Mouse (Mus musculus) megakaryocyte, embryonic 14.5 days (primary cell): ENCODE measurements around the gene Wdr83os.

Experiments used
- FLI1 ChIP-seq: IDR thresholded peaks from 2 replicates; pipeline ENCODE4 v1.6.1; 2012; ENCODE audit warnings: low read length, inconsistent platforms, mixed read lengths
- GATA1 ChIP-seq: IDR thresholded peaks from 3 replicates; pipeline ENCODE4 v1.6.1; 2012; ENCODE audit warnings: mixed read lengths, low read length, inconsistent platforms, borderline replicate concordance

DNA sequence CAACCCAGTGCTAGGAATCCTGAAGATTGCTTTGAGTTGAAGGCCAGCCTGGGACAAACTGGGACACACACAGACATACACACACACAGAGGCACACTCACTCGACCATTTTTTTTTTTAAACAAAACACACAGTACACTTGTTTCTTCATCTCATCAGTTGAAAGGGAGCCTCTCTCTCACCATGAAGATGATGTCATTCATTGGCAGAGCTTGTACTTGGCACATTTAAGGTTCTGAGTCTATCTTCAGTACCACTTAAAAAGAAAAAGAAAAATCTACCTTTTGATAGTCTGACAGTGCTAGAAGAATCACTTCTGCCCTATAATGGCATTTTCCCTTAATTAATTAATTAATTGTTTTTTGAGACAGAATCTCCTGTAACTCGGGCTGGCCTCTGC lies 8.2 kb downstream of the Wdr83os start:
- TF ChIP-seq GATA1 (no peak), FLI1 (no peak)
